Mouse (Mus musculus): ENCODE measurements around the gene Aqp5.

DNA sequence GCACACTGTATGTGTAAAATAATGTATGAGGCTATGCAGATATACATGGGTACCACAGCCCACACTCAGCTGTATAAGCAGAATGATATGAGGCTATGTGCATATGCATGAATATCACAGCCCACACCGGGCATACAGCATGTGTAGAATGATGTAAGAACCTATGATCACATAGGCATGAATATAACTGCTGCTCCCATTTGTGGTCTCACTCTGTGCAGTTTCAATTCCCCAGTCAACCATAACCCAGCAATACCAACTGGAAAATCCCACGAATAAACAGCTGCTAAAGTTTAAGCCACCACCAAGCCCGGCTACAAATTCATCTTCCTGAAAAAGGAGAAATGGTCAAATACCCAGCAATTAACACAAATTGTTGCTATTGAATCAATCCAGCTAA, 28.0 kb downstream of the Aqp5 start:
- TF ChIP-seq EP300 (IDR thresholded peaks at IDR 0.05): no peak
- no peak for TF ChIP-seq CTCF (IDR thresholded peaks at IDR 0.05)

Data from lung, postnatal 0 days (tissue).